Mouse (Mus musculus) testis, adult 2 months (tissue): Measurements from ENCODE around the gene Ndufs3.
A peak's percentile ranks its signal among the peaks of the same experiment; 100 is the strongest.

Experiments used
- CTCF ChIP-seq: fragments of 200-500 bp; IDR thresholded peaks from 2 replicates; pipeline ENCODE4 v1.5.1; 2012; ENCODE audit warnings: low read depth, mild to moderate bottlenecking, inconsistent platforms, low read length, moderate library complexity; ENCODE audit not compliant: control insufficient read depth, insufficient read depth, insufficient replicate concordance
- POLR2A ChIP-seq: fragments of 200-500 bp; IDR thresholded peaks from 2 replicates; pipeline ENCODE4 v1.6.1; 2012; ENCODE audit warnings: low read depth, mild to moderate bottlenecking, inconsistent platforms, low read length, moderate library complexity; ENCODE audit not compliant: control insufficient read depth

DNA sequence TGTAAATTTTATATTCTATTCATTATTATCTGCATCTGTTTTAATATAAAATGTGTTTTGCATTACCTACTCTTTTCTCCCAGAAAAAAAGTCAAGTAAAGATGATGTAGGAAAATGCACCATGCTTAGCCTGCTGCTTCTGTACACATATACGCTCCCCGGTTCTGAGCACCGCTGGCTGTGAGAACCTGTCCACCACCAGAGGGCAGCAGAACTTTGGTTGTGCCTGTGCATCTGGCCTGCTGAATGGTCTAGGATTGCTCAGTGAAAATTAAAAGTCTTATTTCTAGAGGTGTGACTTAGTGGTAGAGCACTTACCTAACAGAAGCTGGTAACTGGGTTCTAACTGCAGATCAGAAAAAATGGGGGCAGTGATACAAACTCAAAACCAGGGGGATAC, 38.1 kb downstream of the Ndufs3 start:
- TF ChIP-seq POLR2A: no peak
- TF ChIP-seq CTCF: peak; percentile 73; the same call in 1 of the 2 replicates
